Mouse (Mus musculus) CH12.LX (cell line): ENCODE measurements around the gene Wipf1.

ENCODE experiments used
- CTCF ChIP-seq, 2 experiments: IDR thresholded peaks in 1 of 2; conservative IDR thresholded peaks in 1 of 2; 2 replicates each; pipeline ENCODE4 v1.5.1; 2011 to 2012; ENCODE audit warnings: low read depth in 2 of 2, low read length in 2 of 2, improper control_type of control experiment in 1 of 2, inconsistent platforms in 1 of 2, mild to moderate bottlenecking in 1 of 2, moderate library complexity in 1 of 2
- E2F4 ChIP-seq: IDR thresholded peaks from 2 replicates; pipeline ENCODE4 v1.6.1; 2011; ENCODE audit warnings: low read depth, low read length, improper control_type of control experiment; ENCODE audit not compliant: insufficient replicate concordance
- EP300 ChIP-seq: IDR thresholded peaks from 2 replicates; pipeline ENCODE4 v1.6.1; 2011; ENCODE audit warnings: low read length, improper control_type of control experiment
- HCFC1 ChIP-seq: IDR thresholded peaks from 2 replicates; pipeline ENCODE4 v1.6.1; 2012; ENCODE audit warnings: low read depth, mild to moderate bottlenecking, inconsistent platforms, low read length, improper control_type of control experiment
- NRF1 ChIP-seq: IDR thresholded peaks from 2 replicates; pipeline ENCODE4 v1.6.1; 2014; ENCODE audit warnings: low read depth, mild to moderate bottlenecking, inconsistent platforms, low read length, improper control_type of control experiment, moderate library complexity
- SIN3A ChIP-seq: IDR thresholded peaks from 2 replicates; pipeline ENCODE4 v1.6.1; 2012; ENCODE audit warnings: low read length, improper control_type of control experiment, inconsistent platforms
- TCF12 ChIP-seq: IDR thresholded peaks from 2 replicates; pipeline ENCODE4 v1.6.1; 2014; ENCODE audit warnings: low read depth, mild to moderate bottlenecking, inconsistent platforms, low read length, improper control_type of control experiment
- USF1 ChIP-seq: IDR thresholded peaks from 2 replicates; pipeline ENCODE4 v1.6.1; 2014; ENCODE audit warnings: low read depth, mild to moderate bottlenecking, inconsistent platforms, low read length, improper control_type of control experiment

- no peak for TF ChIP-seq CTCF (conservative IDR thresholded peaks at IDR 0.05 in 1 of 2, IDR thresholded peaks at IDR 0.05 in 1 of 2; ENCODE audit: low read depth in 2 of 2, low read length in 2 of 2)
- no peak for TF ChIP-seq E2F4
- TF ChIP-seq TCF12, result no peak
- TF ChIP-seq USF1, result no peak
- no peak for TF ChIP-seq SIN3A
- no peak for TF ChIP-seq NRF1
- no peak for TF ChIP-seq HCFC1
- no peak for TF ChIP-seq EP300
Observed at GRCm38 (mm10) chr2:73394476-73394875, 135.1 kb downstream of the Wipf1 start.
